Mouse (Mus musculus): ENCODE data around the gene Ccdc40.

Gene Ccdc40

GRCm38 (mm10) chr11:119208870-119209370 is 19.5 kb upstream of the Ccdc40 start:
- no peak for DNase-seq (ENCODE audit: low read depth)

GRCm38 (mm10) chr11:119209371-119210025 is 18.9 kb upstream of the Ccdc40 start:
- no peak for DNase-seq (ENCODE audit: low read depth)

GRCm38 (mm10) chr11:119210321-119211100 is 17.9 kb upstream of the Ccdc40 start:
- DNase-seq (ENCODE audit: low read depth) = no peak

- DNase-seq (ENCODE audit: low read depth) = no peak
Measured at GRCm38 (mm10) chr11:119211604-119212309, 16.6 kb upstream of the Ccdc40 start.

GRCm38 (mm10) chr11:119213166-119213885 is 15.0 kb upstream of the Ccdc40 start:
- DNase-seq (ENCODE audit: low read depth) = no peak

- peak; percentile 54 for DNase-seq (ENCODE audit: low read depth)
Measured at GRCm38 (mm10) chr11:119215038-119215904, 13.1 kb upstream of the Ccdc40 start.

- no peak for DNase-seq (ENCODE audit: low read depth)
Measured at GRCm38 (mm10) chr11:119215905-119216507, 12.4 kb upstream of the Ccdc40 start.

GRCm38 (mm10) chr11:119217861-119218260 is 10.5 kb upstream of the Ccdc40 start:
- no peak for DNase-seq (ENCODE audit: low read depth)

GRCm38 (mm10) chr11:119219816-119220465 is 8.4 kb upstream of the Ccdc40 start:
- DNase-seq (ENCODE audit: low read depth) = no peak

GRCm38 (mm10) chr11:119221812-119222510 is 6.4 kb upstream of the Ccdc40 start:
- DNase-seq (ENCODE audit: low read depth) = no peak

GRCm38 (mm10) chr11:119223124-119223890 is 5.1 kb upstream of the Ccdc40 start:
- no peak for DNase-seq (ENCODE audit: low read depth)

GRCm38 (mm10) chr11:119224926-119225325 is 3.4 kb upstream of the Ccdc40 start:
- DNase-seq (ENCODE audit: low read depth) = no peak

- DNase-seq (ENCODE audit: low read depth) = no peak
Measured at GRCm38 (mm10) chr11:119225634-119226033, 2.7 kb upstream of the Ccdc40 start.

GRCm38 (mm10) chr11:119227591-119227990 is 781 bp upstream of the Ccdc40 start:
- no peak for DNase-seq (ENCODE audit: low read depth)

GRCm38 (mm10) chr11:119228846-119229626 is 664 bp downstream of the Ccdc40 start:
- DNase-seq (ENCODE audit: low read depth) = no peak

- DNase-seq (ENCODE audit: low read depth) = no peak
Measured at GRCm38 (mm10) chr11:119234770-119235169, 6.4 kb downstream of the Ccdc40 start.

GRCm38 (mm10) chr11:119235596-119235995 is 7.2 kb downstream of the Ccdc40 start:
- peak; percentile 63 for DNase-seq (ENCODE audit: low read depth)

- no peak for DNase-seq (ENCODE audit: low read depth)
Measured at GRCm38 (mm10) chr11:119236354-119236753, 8.0 kb downstream of the Ccdc40 start.

Measured in c-Kit-positive CD71-positive TER-119-negative erythroid progenitor cells, embryonic 14.5 days (primary cell).